Mouse (Mus musculus): ENCODE results near the gene D430041D05Rik.

DNA sequence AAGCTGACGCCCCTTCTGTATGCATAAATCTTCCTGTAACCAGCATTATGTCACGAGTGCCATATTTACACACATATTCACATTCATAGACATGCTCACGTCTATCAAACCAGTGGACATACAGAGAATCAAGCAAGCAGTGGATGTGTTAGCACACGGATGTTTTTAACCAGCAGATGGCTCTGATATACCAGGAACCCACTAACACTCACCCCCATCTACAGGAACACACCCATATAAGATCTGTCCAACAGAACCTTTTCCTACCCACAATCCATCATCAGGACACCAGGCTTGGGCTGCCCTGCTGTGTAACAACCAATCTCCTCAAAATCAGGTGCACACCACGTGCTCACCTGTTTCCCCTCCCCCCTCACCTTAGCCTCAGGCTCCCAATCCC, 76.9 kb downstream of the D430041D05Rik start:
- TF ChIP-seq CTCF (IDR thresholded peaks at IDR 0.05; ENCODE audit: low read depth, low read length) (no peak), POLR2A (IDR thresholded peaks at IDR 0.05; ENCODE audit: borderline replicate concordance, low read depth, low read length) (no peak)
